In genomic region chr6:39871381-39872305, GRCm38 (mm10) we compare ENCODE assay signal across 8 mouse cellular contexts. TPM values are rescaled to one million over a fixed set of nuclear protein-coding genes. Genes with fewer than 3 reads are reported as not detected.
DNase-seq lines count a peak whose midpoint lies in the region; ATAC-seq and TF ChIP-seq lines count a peak whose summit lies in the region.

No protein-coding gene starts in this region.

- H3K27ac ChIP-seq in ES-E14 (ENCODE audit: insufficient read depth, low read depth, low read length, poor library complexity, severe bottlenecking): no peak overlapping the region
- H3K27ac ChIP-seq in liver, embryonic 14.5 days: no peak overlapping the region
- H3K27ac ChIP-seq in olfactory bulb, adult 2 months (ENCODE audit: insufficient read depth, low read depth, low read length): peak overlapping the region; percentile 9; the same call in 1 of the 2 replicates

- in situ Hi-C loops in ES-E14 (cut with MboI; ENCODE audit: low sequenced_read_pairs in 2 of 2, unreplicated experiment in 2 of 2): no loop called here

- no peak for TF ChIP-seq EP300 in liver, embryonic 14.5 days (IDR thresholded peaks at IDR 0.05; ENCODE audit: low read depth)

- H3K27me3 ChIP-seq in liver, embryonic 14.5 days (ENCODE audit: control insufficient read depth, insufficient read depth, low read length): peaks cover 54% of the 10 kb centered on the region

- under 1% methylated on average over 70 of the region's 71 CpGs for WGBS in liver, embryonic 14.5 days (ENCODE audit: insufficient replicate concordance)
- under 1% methylated on average over 71 of the region's 71 CpGs for WGBS in olfactory bulb, adult 2 months

- H3K4me3 ChIP-seq in ES-E14 (ENCODE audit: insufficient read depth in 1 of 2, low read depth in 1 of 2, low read length in 2 of 2, poor library complexity in 1 of 2, severe bottlenecking in 1 of 2): peak overlapping the region; percentile 64 to 82
- H3K4me3 ChIP-seq in liver, embryonic 14.5 days (ENCODE audit: insufficient read depth in 1 of 2, low read depth in 2 of 2, low read length in 2 of 2): peak overlapping the region in 1 of 2 experiments; percentile 27; a peak in 2 of 4 replicates
- H3K4me3 ChIP-seq in olfactory bulb, adult 2 months (ENCODE audit: insufficient read depth, low read depth, low read length): peak overlapping the region; percentile 67

- peak; percentile 49 for TF ChIP-seq POLR2A in olfactory bulb, adult 2 months (IDR thresholded peaks at IDR 0.05; ENCODE audit: insufficient read depth, low read depth, low read length)

- no peaks in the 10 kb centered on the region for H3K9me3 ChIP-seq in ES-E14 (ENCODE audit: control insufficient read depth, insufficient read depth, low read depth, low read length)
- no peaks in the 10 kb centered on the region for H3K9me3 ChIP-seq in liver, embryonic 14.5 days (ENCODE audit: control insufficient read depth, low read length)

- peak overlapping the region; percentile 48 for H3K4me2 ChIP-seq in liver, embryonic 14.5 days (ENCODE audit: low read depth)

- DNase-seq in ES-E14 (ENCODE audit: low read depth, low spot score): no peak
- peak; percentile 85 for DNase-seq in cerebellum, adult 8-10 months
- DNase-seq in forelimb bud, embryonic 11.5 days (ENCODE audit: low read depth, low spot score): peak; percentile 45
- DNase-seq in heart, postnatal 25 days (ENCODE audit: low spot score): peak; percentile 34
- peak; percentile 87 for DNase-seq in layer of hippocampus, adult 11-12 months (ENCODE audit: low spot score)
- DNase-seq in liver, embryonic 14.5 days (ENCODE audit: low read depth in 3 of 3, low spot score in 3 of 3): no peak
- DNase-seq in urinary bladder, postnatal 4 days (ENCODE audit: low spot score in 2 of 2): peak; percentile 36 to 67

- H3K36me3 ChIP-seq in ES-E14 (ENCODE audit: control insufficient read depth, insufficient read depth, low read length, poor library complexity, severe bottlenecking): no peaks in the 10 kb centered on the region
- H3K36me3 ChIP-seq in liver, embryonic 14.5 days (replicated peaks; ENCODE audit: control insufficient read depth, insufficient read depth, low read depth): no peaks in the 10 kb centered on the region

- H3K4me1 ChIP-seq in ES-E14 (ENCODE audit: control insufficient read depth in 2 of 2, insufficient read depth in 2 of 2, low read length in 2 of 2, poor library complexity in 1 of 2): peaks cover 4% of the 10 kb centered on the region in 2 experiments; a peak in 3 of 4 replicates
- H3K4me1 ChIP-seq in liver, embryonic 14.5 days (replicated peaks; ENCODE audit: control insufficient read depth in 2 of 2, insufficient read depth in 2 of 2, low read length in 1 of 2): no peaks in the 10 kb centered on the region
- H3K4me1 ChIP-seq in olfactory bulb, adult 2 months (ENCODE audit: control insufficient read depth, insufficient read depth, low read length): peaks cover 14% of the 10 kb centered on the region

- ATAC-seq in liver, embryonic 14.5 days (ENCODE audit: insufficient read depth): no peak

- intact Hi-C loops in heart, postnatal 25 days (cut with DNase I): no loop called here

- H3K9ac ChIP-seq in ES-E14 (ENCODE audit: insufficient read depth, low read depth, low read length, poor library complexity, severe bottlenecking): 0 out of 2 replicates have a peak overlapping the region, but pooled peaks have one; percentile 6
- H3K9ac ChIP-seq in liver, embryonic 14.5 days (replicated peaks): no peak overlapping the region

- no peak for TF ChIP-seq CTCF in liver, embryonic 14.5 days (IDR thresholded peaks at IDR 0.05; ENCODE audit: low read depth)
- no peak for TF ChIP-seq CTCF in olfactory bulb, adult 2 months (IDR thresholded peaks at IDR 0.05; ENCODE audit: insufficient read depth, low read depth, low read length)

TF ChIP-seq in ES-E14, 5 proteins besides CTCF, POLR2A, EP300 and RAD21:
- no peak for TF ChIP-seq ZNF384 (IDR thresholded peaks at IDR 0.05; ENCODE audit: low read depth, low read length)
TF ChIP-seq in ES-E14: peak in this region for 0.

RNA-seq across cellular contexts. Expression of gene Tmem178b, which starts 1.4 kb away (rescaled TPM):
- 0.04 and 0.32 TPM in 2 replicates for total RNA-seq in ES-E14 (2012; rRNA removed)
- total RNA-seq in heart, postnatal 25 days (2021): under 1 TPM; 0.64 to 0.99 TPM
- 0.06 TPM in 1 of 2 replicates, not detected in the other for polyA plus RNA-seq in liver, embryonic 14.5 days (2012; rRNA removed)
- polyA plus RNA-seq in liver, embryonic 14.5 days (2014; fragmentation: Nextera tagmentation; extraction: Ambion mirVana): not detected in 2 replicates
- not detected in 2 replicates for polyA plus RNA-seq in olfactory bulb, adult 2 months (2012; ENCODE audit: insufficient read depth, insufficient read length, low replicate concordance, missing spikeins)

Comparison
In these comparisons a context has a peak if more than half of its experiments do, and no peak if none do; other contexts are left out.
1. DNase-seq: peak in cerebellum, adult 8-10 months (single experiment), forelimb bud, embryonic 11.5 days (single experiment), heart, postnatal 25 days (single experiment), layer of hippocampus, adult 11-12 months (single experiment) and urinary bladder, postnatal 4 days (2 of 2); none in ES-E14 (single experiment) and liver, embryonic 14.5 days (0 of 3).